Mouse (Mus musculus) common myeloid progenitor, adult 5-6 weeks (primary cell): ENCODE results near the gene Strip2. TPM values are rescaled to one million over a fixed set of nuclear protein-coding genes. Genes with fewer than 3 reads are reported as not detected.

Source experiments
- ATAC-seq: replicated peaks from 2 replicates; pipeline ENCODE4 v1.8.0; 2016; ENCODE audit warnings: low read depth, mild to moderate bottlenecking, moderate TSS enrichment, inconsistent platforms; ENCODE audit not compliant: poor library complexity, severe bottlenecking
- total RNA-seq: library from RNA; stranded (forward); fragments of 200-1000, 187-1606 nt; gene quantifications from 2 replicates; pipeline ENCODE4 v1.2.3, GENCODE M21; 2017

Strip2 gene
- total RNA-seq, 1 experiment from 2014 or later = 0.69 TPM

GRCm38 (mm10) chr6:29925594-29926219, 8.9 kb downstream of the Strip2 start:
- ATAC-seq = peak; percentile 52

DNA sequence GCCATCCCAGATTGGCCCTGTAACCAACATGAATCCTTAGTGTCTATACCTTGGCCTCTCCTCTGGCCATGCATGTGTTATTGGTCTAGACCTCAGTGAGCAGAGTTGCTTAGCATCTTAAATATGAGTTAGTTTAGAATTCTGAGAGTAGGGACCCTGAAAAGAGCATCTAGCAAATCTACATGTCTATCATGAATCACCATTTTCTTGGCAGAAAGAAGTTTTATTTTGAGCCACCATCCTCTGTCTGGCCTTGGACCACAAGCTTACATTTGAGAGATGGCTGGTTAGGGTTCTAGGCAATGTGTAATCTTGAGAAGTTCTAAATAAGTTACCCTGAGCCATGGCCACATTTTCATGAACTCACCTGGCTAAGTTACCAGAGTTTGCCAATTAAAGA, 13.3 kb downstream of the Strip2 start:
- ATAC-seq = no peak

- ATAC-seq = no peak
Observed at GRCm38 (mm10) chr6:29930665-29931064, 13.9 kb downstream of the Strip2 start.

- no peak for ATAC-seq
Observed at GRCm38 (mm10) chr6:29931181-29931580, 14.4 kb downstream of the Strip2 start.

DNA sequence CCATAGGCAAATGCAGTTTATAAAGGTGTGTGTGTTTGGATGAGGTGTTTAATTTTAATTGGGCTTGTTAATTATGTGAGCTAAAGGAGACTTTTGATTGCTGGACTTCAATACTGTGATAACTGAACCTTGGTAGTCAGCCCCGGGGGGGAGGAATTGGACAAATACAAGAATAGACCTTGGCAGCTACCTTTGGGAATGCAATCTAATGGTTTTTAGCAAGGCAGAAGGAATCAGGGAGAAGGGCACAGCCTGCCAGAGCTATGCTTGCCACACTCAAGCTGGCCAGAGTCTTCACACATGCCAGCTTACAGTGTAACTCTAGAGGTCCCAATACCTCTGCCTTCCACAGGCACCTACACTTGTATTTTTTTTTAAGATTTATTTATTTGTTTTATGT, 18.9 kb downstream of the Strip2 start:
- ATAC-seq = no peak

DNA sequence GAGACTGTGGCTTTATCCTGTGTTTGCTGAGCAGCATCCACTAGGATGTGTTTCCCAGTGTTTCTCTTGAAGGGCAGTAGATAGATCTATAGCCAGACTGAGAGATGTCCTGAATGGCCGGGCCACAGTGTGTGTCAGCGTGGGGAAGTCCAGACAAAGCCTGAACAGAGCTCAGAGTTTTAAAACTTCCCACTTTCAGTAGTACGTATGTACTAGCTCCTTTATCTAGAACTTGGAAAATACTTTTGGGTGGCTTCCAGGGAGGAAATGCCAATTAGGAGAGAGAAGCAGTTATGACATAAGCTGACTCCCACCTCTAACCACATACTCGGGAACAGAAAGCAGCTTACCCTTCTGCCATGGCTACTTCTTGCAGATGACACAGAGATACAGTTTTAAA, 23.6 kb downstream of the Strip2 start:
- no peak for ATAC-seq

DNA sequence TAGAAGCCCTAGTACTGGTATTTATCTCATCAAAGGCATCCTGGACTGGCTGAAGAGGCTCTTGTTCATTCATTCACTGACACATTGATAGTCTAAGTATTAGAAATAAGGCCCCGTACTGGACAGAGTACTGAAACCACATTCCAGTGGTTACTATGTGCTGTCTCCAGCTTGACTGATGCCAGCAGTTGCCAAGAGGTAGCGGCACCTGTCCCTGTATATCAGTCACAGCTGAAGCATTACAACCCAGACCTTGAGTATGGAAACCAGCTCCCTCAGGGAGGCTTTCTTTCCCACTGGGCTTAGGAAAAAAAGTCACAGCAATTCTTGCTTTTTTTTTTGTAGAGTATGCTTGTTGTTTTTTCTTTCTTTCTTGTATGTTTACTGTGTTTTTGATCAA, 24.2 kb downstream of the Strip2 start:
- no peak for ATAC-seq

- no peak for ATAC-seq
Observed at GRCm38 (mm10) chr6:29944465-29944864, 27.7 kb downstream of the Strip2 start.

DNA sequence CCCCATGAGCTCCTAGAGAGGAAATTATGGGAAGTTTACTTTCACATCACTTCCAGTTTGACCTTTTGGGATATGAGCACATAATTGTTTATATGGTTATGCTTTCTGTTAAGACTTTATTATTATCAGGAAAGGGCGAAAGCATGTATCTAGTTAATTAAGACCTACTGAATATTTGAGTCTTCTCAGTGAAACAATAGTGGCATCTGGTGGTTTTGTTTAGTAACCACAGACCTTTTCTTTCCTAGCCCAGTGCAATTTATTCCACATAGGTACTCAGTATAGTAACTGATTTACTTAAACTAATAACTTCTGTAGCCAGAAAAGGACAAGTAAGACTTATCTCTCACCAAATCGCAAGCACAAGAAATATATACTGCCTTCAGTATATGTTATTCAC, 29.8 kb downstream of the Strip2 start:
- 0 out of 2 replicates have a peak, but pooled peaks have one; percentile 39 for ATAC-seq

GRCm38 (mm10) chr6:29947823-29948222, 31.0 kb downstream of the Strip2 start:
- ATAC-seq = no peak

DNA sequence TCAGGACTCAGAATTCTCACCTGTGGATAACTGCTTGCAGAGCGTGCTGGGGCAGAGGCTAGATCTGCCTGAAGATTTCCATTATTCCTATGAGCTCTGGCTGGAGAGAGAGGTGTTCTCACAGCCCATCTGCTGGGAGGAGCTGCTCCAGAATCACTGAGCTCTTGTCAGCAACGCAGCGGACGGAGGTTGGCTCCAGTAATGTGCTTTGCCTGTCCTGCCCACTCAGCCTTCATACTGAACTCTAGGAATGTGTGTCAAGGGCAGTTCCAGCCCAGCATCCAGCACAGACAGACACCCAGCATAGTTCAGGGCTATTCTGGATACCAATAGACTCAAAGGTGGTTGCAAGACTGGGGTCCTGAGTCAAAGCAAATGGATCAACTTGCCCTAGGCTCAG, 39.9 kb downstream of the Strip2 start:
- no peak for ATAC-seq

GRCm38 (mm10) chr6:29958669-29959068, 41.9 kb downstream of the Strip2 start:
- ATAC-seq = no peak

- ATAC-seq = no peak
Observed at GRCm38 (mm10) chr6:29961081-29961480, 44.3 kb downstream of the Strip2 start.

GRCm38 (mm10) chr6:29967917-29968316, 51.1 kb downstream of the Strip2 start:
- ATAC-seq = no peak

DNA sequence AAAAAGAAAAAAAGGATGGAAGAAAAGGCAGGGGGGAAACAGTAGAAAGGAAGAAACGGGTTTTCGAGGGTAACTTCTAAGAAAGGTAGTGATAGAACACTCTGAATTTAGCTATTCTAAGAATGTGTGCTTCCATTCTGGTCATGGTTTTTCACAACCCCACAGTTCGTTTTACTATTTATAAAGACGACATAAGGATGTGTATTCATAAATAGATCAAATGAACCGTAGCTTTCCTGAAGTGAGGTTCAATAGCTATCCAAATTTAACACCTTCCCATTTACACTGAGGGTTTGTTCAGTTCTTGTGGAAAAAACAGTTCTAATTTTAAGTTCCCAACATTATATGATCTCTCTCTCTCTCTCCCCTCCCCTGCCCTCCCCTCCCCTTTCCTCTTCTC, 56.5 kb downstream of the Strip2 start:
- ATAC-seq = no peak

GRCm38 (mm10) chr6:29974836-29975235, 58.0 kb downstream of the Strip2 start:
- ATAC-seq = no peak

DNA sequence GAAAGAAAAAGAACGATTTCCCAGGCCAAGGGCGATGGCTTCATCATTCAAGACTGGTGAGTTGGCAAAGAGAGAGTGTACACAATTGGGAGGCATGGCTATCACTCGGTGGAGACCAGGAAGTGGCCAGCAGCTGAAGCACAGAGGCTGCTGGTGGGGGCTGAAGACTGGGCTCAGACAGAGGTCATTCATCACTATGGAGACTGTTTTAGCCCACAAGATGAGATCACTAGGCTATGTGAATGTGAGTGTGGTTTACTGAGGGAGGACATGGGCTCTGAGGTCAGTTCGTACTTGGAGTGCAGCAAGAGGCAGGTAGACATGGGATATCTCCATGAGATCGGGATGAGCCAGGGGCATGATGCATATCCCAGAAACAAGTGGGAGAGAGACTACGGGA, 63.6 kb downstream of the Strip2 start:
- no peak for ATAC-seq

- no peak for ATAC-seq
Observed at GRCm38 (mm10) chr6:29981797-29982196, 65.0 kb downstream of the Strip2 start.

- peak; percentile 95 for ATAC-seq
Observed at GRCm38 (mm10) chr6:29985058-29985498, 68.3 kb downstream of the Strip2 start.

- ATAC-seq = no peak
Observed at GRCm38 (mm10) chr6:29985504-29985903, 68.7 kb downstream of the Strip2 start.

DNA sequence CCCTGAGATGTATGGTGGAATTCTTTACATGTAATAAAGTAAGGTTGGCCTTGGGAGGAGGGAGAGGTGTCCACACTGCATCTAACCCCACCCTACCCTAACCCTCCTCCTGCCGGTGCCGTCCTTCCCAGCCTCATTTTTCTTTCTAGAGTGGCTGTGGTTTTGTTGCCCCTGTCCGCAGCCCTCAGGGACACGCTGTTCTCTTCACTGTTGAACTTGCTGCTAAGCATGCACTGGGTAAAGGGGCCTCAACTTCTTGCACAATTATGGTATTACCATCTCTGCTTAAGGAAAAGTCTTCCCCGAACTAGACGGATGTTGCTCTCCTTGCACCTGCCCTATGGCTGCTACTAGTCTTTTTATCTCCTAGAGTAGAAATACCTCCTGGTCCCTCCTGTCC, 69.2 kb downstream of the Strip2 start:
- ATAC-seq = no peak

GRCm38 (mm10) chr6:29987246-29987645, 70.4 kb downstream of the Strip2 start:
- no peak for ATAC-seq
